Mouse (Mus musculus): ENCODE data around the gene Serpina3c. TPM values are rescaled to one million over a fixed set of nuclear protein-coding genes. Genes with fewer than 3 reads are reported as not detected.

Serpina3c gene
- under 1 TPM; 0.20 to 0.59 (median 0.37) TPM for total RNA-seq (2022)

GRCm38 (mm10) chr12:104153656-104154055 lies at the start of gene Serpina3c:
Serpina3c (minus strand) TSS chr12:104153870.
- no peak for DNase-seq (ENCODE audit: low spot score in 2 of 2)

GRCm38 (mm10) chr12:104190852-104191251 lies 37.2 kb upstream of the Serpina3c start:
- DNase-seq (ENCODE audit: low spot score in 2 of 2) = no peak

- DNase-seq (ENCODE audit: low spot score in 2 of 2) = no peak
Measured at GRCm38 (mm10) chr12:104189246-104189645, 35.6 kb upstream of the Serpina3c start.

- no peak for DNase-seq (ENCODE audit: low spot score in 2 of 2)
Measured at GRCm38 (mm10) chr12:104186041-104186581, 32.4 kb upstream of the Serpina3c start.

GRCm38 (mm10) chr12:104185046-104185445 lies 31.4 kb upstream of the Serpina3c start:
- no peak for DNase-seq (ENCODE audit: low spot score in 2 of 2)

- no peak for DNase-seq (ENCODE audit: low spot score in 2 of 2)
Measured at GRCm38 (mm10) chr12:104178987-104179386, 25.3 kb upstream of the Serpina3c start.

- DNase-seq (ENCODE audit: low spot score in 2 of 2) = no peak
Measured at GRCm38 (mm10) chr12:104178577-104178976, 24.9 kb upstream of the Serpina3c start.

- no peak for DNase-seq (ENCODE audit: low spot score in 2 of 2)
Measured at GRCm38 (mm10) chr12:104175636-104176035, 22.0 kb upstream of the Serpina3c start.

- no peak for DNase-seq (ENCODE audit: low spot score in 2 of 2)
Measured at GRCm38 (mm10) chr12:104174747-104175146, 21.1 kb upstream of the Serpina3c start.

GRCm38 (mm10) chr12:104153041-104153645 lies 527 bp downstream of the Serpina3c start:
- no peak for DNase-seq (ENCODE audit: low spot score in 2 of 2)

- peak; percentile 8 to 25 for DNase-seq (ENCODE audit: low spot score in 2 of 2)
Measured at GRCm38 (mm10) chr12:104151989-104152388, 1.7 kb downstream of the Serpina3c start.

- DNase-seq (ENCODE audit: low spot score in 2 of 2) = no peak
Measured at GRCm38 (mm10) chr12:104145571-104145970, 8.1 kb downstream of the Serpina3c start.

- DNase-seq (ENCODE audit: low spot score in 2 of 2) = no peak
Measured at GRCm38 (mm10) chr12:104143286-104143685, 10.4 kb downstream of the Serpina3c start.

- DNase-seq (ENCODE audit: low spot score in 2 of 2) = no peak
Measured at GRCm38 (mm10) chr12:104142427-104142826, 11.2 kb downstream of the Serpina3c start.

GRCm38 (mm10) chr12:104141506-104141905 lies 12.2 kb downstream of the Serpina3c start:
- DNase-seq (ENCODE audit: low spot score in 2 of 2) = no peak

GRCm38 (mm10) chr12:104140543-104141103 lies 13.0 kb downstream of the Serpina3c start:
- DNase-seq (ENCODE audit: low spot score in 2 of 2) = no peak

- DNase-seq (ENCODE audit: low spot score in 2 of 2) = no peak
Measured at GRCm38 (mm10) chr12:104138216-104138615, 15.5 kb downstream of the Serpina3c start.

GRCm38 (mm10) chr12:104131041-104131440 lies 22.6 kb downstream of the Serpina3c start:
- no peak for DNase-seq (ENCODE audit: low spot score in 2 of 2)

- DNase-seq (ENCODE audit: low spot score in 2 of 2) = no peak
Measured at GRCm38 (mm10) chr12:104127696-104128095, 26.0 kb downstream of the Serpina3c start, which contains the start of gene Serpina3b. Serpina3b (plus strand) TSS chr12:104127996.

GRCm38 (mm10) chr12:104125021-104125560 lies 28.6 kb downstream of the Serpina3c start:
- no peak for DNase-seq (ENCODE audit: low spot score in 2 of 2)

GRCm38 (mm10) chr12:104123996-104124395 lies 29.7 kb downstream of the Serpina3c start:
- no peak for DNase-seq (ENCODE audit: low spot score in 2 of 2)

- no peak for DNase-seq (ENCODE audit: low spot score in 2 of 2)
Measured at GRCm38 (mm10) chr12:104123097-104123496, 30.6 kb downstream of the Serpina3c start.
